Mouse (Mus musculus): ENCODE data around the gene Gm12887. TPM values are rescaled to one million over a fixed set of nuclear protein-coding genes. Genes with fewer than 3 reads are reported as not detected.

Gm12887 gene
- not detected in 2 replicates for polyA plus RNA-seq (2012; rRNA removed)

GRCm38 (mm10) chr4:121622003-121622402 lies at the start of gene Gm12887:
Gene Gm12887 (minus strand): TSS chr4:121622103.

Other genes with a start within 250 kb of the Gm12887 start
- not detected in 2 replicates for gene Gm12886, start 199.0 kb downstream of the Gm12887 start, polyA plus RNA-seq (2012; rRNA removed)

Measured in central nervous system, embryonic 18 days (tissue).